Mouse (Mus musculus): ENCODE data around the gene Gm42906. TPM values are rescaled to one million over a fixed set of nuclear protein-coding genes. Genes with fewer than 3 reads are reported as not detected.

The Gm42906 gene
- polyA plus RNA-seq, 1 experiment from 2014 or later, result not detected

DNA sequence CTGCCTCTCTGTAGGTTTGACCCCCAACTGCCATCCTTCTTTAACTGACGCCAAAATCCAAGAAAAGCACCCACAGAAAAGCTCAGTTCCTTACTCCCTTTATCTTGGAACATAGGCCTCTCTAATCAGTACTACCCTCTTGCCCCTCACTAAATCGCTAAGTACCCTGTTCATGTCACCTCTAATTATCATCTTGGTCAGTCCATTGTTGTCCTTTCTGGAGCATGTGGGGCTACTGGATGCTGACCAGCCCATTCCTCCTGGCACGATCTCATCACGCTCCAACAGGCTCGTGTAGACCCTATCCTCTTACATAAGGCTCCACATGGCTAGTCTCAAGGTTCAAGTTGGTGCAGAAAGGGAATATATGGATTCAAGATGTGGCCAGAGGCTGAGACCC lies 191.6 kb downstream of the Gm42906 start:
- WGBS, result 85% methylated on average over 5 of the region's 5 CpGs
- H3K27ac ChIP-seq (ENCODE audit: low read depth, low read length), result no peak overlapping the region
- no peaks in the 10 kb centered on the region; the same call in 1 of the 2 replicates for H3K4me1 ChIP-seq (ENCODE audit: control insufficient read depth, insufficient read depth, low read length)
- H3K27me3 ChIP-seq (ENCODE audit: control insufficient read depth, insufficient read depth, low read length), result no peaks in the 10 kb centered on the region
- H3K9me3 ChIP-seq (ENCODE audit: control insufficient read depth, low read length), result no peaks in the 10 kb centered on the region
- no peak overlapping the region for H3K4me2 ChIP-seq (ENCODE audit: low read depth, low read length)
- H3K4me3 ChIP-seq (ENCODE audit: low read depth, low read length), result no peak overlapping the region
- no peak for ATAC-seq (ENCODE audit: low read depth)
- no peak overlapping the region for H3K9ac ChIP-seq (replicated peaks; ENCODE audit: low read depth, low read length)
- no peaks in the 10 kb centered on the region for H3K36me3 ChIP-seq (ENCODE audit: control insufficient read depth, insufficient read depth, low read length)

DNA sequence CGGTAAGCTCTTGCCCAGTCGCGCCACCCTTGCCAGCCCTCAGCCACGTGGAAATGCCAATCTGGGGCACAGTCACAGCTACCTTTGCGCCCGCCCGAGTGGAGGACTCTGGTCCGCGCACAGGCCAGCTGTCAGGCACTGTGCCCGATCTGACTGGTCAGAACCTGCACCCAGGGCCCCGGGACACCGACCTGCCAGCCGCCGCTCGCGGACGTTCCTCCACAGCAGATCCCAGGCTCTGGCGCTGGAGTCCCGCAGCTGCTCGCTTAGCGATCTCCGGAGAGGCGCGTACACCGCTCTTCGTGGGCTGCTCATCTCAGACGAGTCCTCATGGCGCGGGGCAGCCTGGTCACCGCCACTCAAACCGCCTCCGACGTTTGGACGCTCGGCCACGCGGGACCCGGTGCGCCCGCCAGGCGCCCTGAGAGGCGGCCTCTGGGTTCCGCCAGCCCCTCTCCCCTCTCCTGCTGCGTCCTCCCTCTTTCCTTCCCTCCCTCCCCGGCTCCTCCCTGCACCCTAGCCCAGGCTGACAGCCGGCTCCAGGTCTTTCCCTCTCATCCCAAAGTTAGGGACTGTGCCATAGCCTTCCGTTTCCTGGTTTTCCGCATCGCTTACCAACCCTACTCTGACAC lies 194.4 kb downstream of the Gm42906 start, which contains the start of gene Stard13:
Gene Stard13 (minus strand): TSS at position 437 of the 632 bp plus-strand sequence.
- peak; percentile 85 for ATAC-seq (ENCODE audit: low read depth)

DNA sequence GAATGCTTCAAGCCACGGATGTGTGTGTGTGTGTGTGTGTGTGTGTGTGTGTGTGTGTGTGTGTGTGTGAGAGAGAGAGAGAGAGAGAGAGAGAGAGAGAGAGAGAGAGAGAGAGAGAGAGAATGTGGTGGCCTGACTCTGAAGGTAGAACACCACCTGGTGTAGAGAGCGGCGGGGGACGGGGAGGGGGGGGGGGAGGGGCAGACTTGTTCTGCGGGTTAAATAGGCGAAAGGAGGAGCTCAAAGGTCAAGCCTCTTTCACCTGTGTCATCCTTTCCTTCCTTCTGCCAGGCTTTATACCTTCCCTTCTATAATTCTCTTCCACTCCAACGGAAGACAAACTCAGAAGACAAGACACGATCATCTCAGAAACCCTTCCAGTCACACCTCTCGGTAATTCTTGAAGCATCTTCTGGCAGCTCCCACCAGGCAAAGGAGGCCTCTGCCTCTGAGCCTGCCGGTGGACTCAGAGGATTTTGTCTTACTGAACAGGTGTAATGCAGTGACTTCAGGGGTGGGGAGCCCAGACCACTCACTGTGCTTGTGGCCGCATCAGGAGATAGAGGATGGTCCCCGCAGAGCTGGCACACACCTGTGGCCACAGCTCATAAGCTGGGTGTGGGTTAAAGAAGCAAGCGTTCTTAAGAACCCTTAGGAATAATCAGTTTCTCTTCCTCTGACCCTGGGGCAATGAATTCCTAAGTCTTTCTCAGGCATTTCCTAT lies 195.2 kb downstream of the Gm42906 start:
- H3K4me3 ChIP-seq (ENCODE audit: low read depth, low read length), result peak overlapping the region; percentile 46
- peak overlapping the region; percentile 53 for H3K9ac ChIP-seq (replicated peaks; ENCODE audit: low read depth, low read length)
- no peaks in the 10 kb centered on the region for H3K9me3 ChIP-seq (ENCODE audit: control insufficient read depth, low read length)
- peak overlapping the region; percentile 81 for H3K4me2 ChIP-seq (ENCODE audit: low read depth, low read length)
- no peaks in the 10 kb centered on the region for H3K27me3 ChIP-seq (ENCODE audit: control insufficient read depth, insufficient read depth, low read length)
- WGBS, result 29% methylated on average over 11 of the region's 13 CpGs
- no peak for ATAC-seq (ENCODE audit: low read depth)
- H3K4me1 ChIP-seq (ENCODE audit: control insufficient read depth, insufficient read depth, low read length), result no peaks in the 10 kb centered on the region; the same call in 1 of the 2 replicates
- H3K36me3 ChIP-seq (ENCODE audit: control insufficient read depth, insufficient read depth, low read length), result no peaks in the 10 kb centered on the region
- no peak overlapping the region for H3K27ac ChIP-seq (ENCODE audit: low read depth, low read length)

More for the DNA sequence above, 194.4 kb downstream of the Gm42906 start, which contains the start of gene Stard13:
- H3K9me3 ChIP-seq (ENCODE audit: control insufficient read depth, low read length), result no peaks in the 10 kb centered on the region
- no peak within 1 kb of the TSS for H3K27ac ChIP-seq (ENCODE audit: low read depth, low read length)
- H3K4me2 ChIP-seq (ENCODE audit: low read depth, low read length), result peak within 1 kb of the TSS; percentile 81
- H3K4me3 ChIP-seq (ENCODE audit: low read depth, low read length), result peak within 1 kb of the TSS; percentile 46
- no peaks in the 10 kb centered on the region for H3K36me3 ChIP-seq (ENCODE audit: control insufficient read depth, insufficient read depth, low read length)
- H3K4me1 ChIP-seq (ENCODE audit: control insufficient read depth, insufficient read depth, low read length), result no peaks in the 10 kb centered on the region; the same call in 1 of the 2 replicates
- WGBS, result under 1% methylated on average over 49 of the region's 49 CpGs
- H3K27me3 ChIP-seq (ENCODE audit: control insufficient read depth, insufficient read depth, low read length), result no peaks in the 10 kb centered on the region
- H3K9ac ChIP-seq (replicated peaks; ENCODE audit: low read depth, low read length), result peak within 1 kb of the TSS; percentile 53

DNA sequence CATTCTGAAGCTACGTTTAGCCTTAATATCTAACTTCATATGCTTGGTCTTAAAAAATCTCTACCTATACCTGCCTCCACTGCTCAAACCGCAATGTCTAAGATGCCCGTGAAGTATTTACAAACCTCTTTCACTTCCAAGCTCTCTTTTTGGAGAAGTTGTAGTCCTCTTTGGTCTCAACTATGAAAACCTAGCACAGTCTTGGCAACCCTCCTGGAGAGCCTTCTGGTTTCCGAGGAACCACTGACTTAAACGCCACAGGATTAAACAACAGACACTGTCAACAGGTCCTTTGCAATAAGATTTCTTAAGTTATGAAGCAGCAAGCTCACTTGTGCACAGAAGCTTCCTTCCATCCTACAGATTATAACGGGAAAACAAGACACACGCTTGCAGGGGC lies 196.1 kb downstream of the Gm42906 start:
- no peaks in the 10 kb centered on the region; the same call in 1 of the 2 replicates for H3K4me1 ChIP-seq (ENCODE audit: control insufficient read depth, insufficient read depth, low read length)
- no peak overlapping the region for H3K9ac ChIP-seq (replicated peaks; ENCODE audit: low read depth, low read length)
- H3K36me3 ChIP-seq (ENCODE audit: control insufficient read depth, insufficient read depth, low read length), result no peaks in the 10 kb centered on the region
- no peaks in the 10 kb centered on the region for H3K27me3 ChIP-seq (ENCODE audit: control insufficient read depth, insufficient read depth, low read length)
- H3K4me2 ChIP-seq (ENCODE audit: low read depth, low read length), result no peak overlapping the region
- H3K27ac ChIP-seq (ENCODE audit: low read depth, low read length), result no peak overlapping the region
- no peaks in the 10 kb centered on the region for H3K9me3 ChIP-seq (ENCODE audit: control insufficient read depth, low read length)
- ATAC-seq (ENCODE audit: low read depth), result no peak
- H3K4me3 ChIP-seq (ENCODE audit: low read depth, low read length), result no peak overlapping the region
- WGBS, result 91% methylated on average over 7 of the region's 7 CpGs

DNA sequence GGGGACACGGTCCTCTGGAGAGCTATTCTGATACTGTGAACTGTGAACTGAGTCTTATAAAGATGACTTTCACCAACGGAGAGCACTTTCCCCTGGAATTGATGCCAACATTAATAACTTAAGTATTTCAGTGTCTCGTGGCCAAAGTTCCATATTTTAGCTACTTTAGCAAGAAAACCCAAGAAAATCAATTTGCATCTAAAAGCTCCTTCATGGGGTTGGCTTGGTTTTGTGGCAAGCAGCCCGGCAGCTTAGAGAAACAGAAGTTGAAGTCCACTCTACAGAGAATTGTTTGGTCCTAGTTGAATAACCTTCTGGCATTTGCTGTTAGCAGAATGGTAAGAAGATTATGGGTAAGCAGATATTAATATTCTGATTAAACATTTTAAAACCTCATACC lies 196.6 kb downstream of the Gm42906 start:
- ATAC-seq (ENCODE audit: low read depth), result no peak
- no peak overlapping the region for H3K4me3 ChIP-seq (ENCODE audit: low read depth, low read length)
- no peak overlapping the region for H3K9ac ChIP-seq (replicated peaks; ENCODE audit: low read depth, low read length)
- no peak overlapping the region for H3K4me2 ChIP-seq (ENCODE audit: low read depth, low read length)
- H3K36me3 ChIP-seq (ENCODE audit: control insufficient read depth, insufficient read depth, low read length), result no peaks in the 10 kb centered on the region
- H3K27me3 ChIP-seq (ENCODE audit: control insufficient read depth, insufficient read depth, low read length), result no peaks in the 10 kb centered on the region
- WGBS, result 80% methylated on average over 4 of the region's 4 CpGs
- no peaks in the 10 kb centered on the region for H3K9me3 ChIP-seq (ENCODE audit: control insufficient read depth, low read length)
- H3K27ac ChIP-seq (ENCODE audit: low read depth, low read length), result no peak overlapping the region
- no peaks in the 10 kb centered on the region; the same call in 1 of the 2 replicates for H3K4me1 ChIP-seq (ENCODE audit: control insufficient read depth, insufficient read depth, low read length)

DNA sequence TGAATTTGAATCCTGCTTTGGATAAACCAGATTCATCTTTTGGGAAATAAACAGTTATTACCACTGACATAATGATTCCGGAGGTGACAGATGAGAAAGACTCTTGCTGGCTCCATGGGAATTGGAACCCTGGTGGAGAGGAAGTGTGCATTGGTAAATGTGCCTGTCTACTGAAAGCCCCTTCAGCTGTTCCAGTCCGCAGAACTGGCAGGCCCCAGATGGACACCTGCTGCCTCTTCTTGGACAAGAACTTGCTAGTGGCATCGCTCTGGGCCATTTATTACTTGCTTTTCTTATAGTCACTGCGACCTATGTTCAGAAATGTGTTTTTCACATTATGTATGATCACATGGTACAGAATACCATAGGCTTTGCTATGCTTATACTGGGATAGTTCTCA lies 197.5 kb downstream of the Gm42906 start:
- whole genome bisulfite sequencing, result 88% methylated on average over 4 of the region's 4 CpGs
- no peak overlapping the region for H3K4me3 ChIP-seq (ENCODE audit: low read depth, low read length)

DNA sequence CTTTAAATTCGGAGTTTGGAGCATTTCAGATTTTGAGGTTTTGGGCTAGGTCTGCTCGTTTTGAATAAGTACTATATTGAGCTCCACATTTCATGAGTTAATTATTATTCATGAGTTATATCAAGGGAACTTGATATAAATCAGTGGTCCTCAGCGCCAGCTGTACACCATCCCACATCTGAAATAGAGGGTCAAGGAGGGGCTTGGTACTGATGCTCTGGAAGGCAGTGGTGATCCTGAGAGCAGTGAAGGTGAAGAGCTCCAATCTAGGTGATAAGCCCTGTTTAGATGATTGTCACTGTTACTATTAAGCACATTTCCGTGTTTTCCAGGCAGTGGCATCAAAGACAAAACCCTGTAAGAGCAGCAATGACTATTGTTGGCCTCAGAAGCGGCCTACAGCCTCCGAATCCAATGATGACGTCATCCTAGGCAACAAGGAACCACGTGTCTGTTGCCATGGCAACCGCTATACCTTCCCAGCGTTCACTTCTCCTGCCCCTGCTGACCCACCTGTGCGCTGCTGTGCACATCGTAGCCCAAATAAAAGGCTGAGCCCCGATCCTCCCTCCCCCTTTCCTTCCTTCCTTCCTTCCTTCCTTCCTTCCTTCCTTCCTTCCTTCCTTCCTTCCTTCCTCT lies 199.5 kb downstream of the Gm42906 start:
- H3K4me1 ChIP-seq (ENCODE audit: control insufficient read depth, insufficient read depth, low read length), result no peaks in the 10 kb centered on the region; the same call in 1 of the 2 replicates
- no peak for ATAC-seq (ENCODE audit: low read depth)
- H3K36me3 ChIP-seq (ENCODE audit: control insufficient read depth, insufficient read depth, low read length), result no peaks in the 10 kb centered on the region
- no peak overlapping the region for H3K4me2 ChIP-seq (ENCODE audit: low read depth, low read length)
- H3K4me3 ChIP-seq (ENCODE audit: low read depth, low read length), result no peak overlapping the region
- H3K9ac ChIP-seq (replicated peaks; ENCODE audit: low read depth, low read length), result no peak overlapping the region
- H3K27ac ChIP-seq (ENCODE audit: low read depth, low read length), result no peak overlapping the region
- 73% methylated on average over 13 of the region's 13 CpGs for WGBS
- H3K27me3 ChIP-seq (ENCODE audit: control insufficient read depth, insufficient read depth, low read length), result no peaks in the 10 kb centered on the region
- H3K9me3 ChIP-seq (ENCODE audit: control insufficient read depth, low read length), result no peaks in the 10 kb centered on the region

More for the DNA sequence above, 197.5 kb downstream of the Gm42906 start:
- H3K36me3 ChIP-seq (ENCODE audit: control insufficient read depth, insufficient read depth, low read length), result no peaks in the 10 kb centered on the region
- H3K9me3 ChIP-seq (ENCODE audit: control insufficient read depth, low read length), result no peaks in the 10 kb centered on the region
- no peaks in the 10 kb centered on the region for H3K27me3 ChIP-seq (ENCODE audit: control insufficient read depth, insufficient read depth, low read length)
- H3K4me1 ChIP-seq (ENCODE audit: control insufficient read depth, insufficient read depth, low read length), result no peaks in the 10 kb centered on the region; the same call in 1 of the 2 replicates
- ATAC-seq (ENCODE audit: low read depth), result no peak
- no peak overlapping the region for H3K4me2 ChIP-seq (ENCODE audit: low read depth, low read length)
- H3K9ac ChIP-seq (replicated peaks; ENCODE audit: low read depth, low read length), result no peak overlapping the region
- H3K27ac ChIP-seq (ENCODE audit: low read depth, low read length), result no peak overlapping the region

DNA sequence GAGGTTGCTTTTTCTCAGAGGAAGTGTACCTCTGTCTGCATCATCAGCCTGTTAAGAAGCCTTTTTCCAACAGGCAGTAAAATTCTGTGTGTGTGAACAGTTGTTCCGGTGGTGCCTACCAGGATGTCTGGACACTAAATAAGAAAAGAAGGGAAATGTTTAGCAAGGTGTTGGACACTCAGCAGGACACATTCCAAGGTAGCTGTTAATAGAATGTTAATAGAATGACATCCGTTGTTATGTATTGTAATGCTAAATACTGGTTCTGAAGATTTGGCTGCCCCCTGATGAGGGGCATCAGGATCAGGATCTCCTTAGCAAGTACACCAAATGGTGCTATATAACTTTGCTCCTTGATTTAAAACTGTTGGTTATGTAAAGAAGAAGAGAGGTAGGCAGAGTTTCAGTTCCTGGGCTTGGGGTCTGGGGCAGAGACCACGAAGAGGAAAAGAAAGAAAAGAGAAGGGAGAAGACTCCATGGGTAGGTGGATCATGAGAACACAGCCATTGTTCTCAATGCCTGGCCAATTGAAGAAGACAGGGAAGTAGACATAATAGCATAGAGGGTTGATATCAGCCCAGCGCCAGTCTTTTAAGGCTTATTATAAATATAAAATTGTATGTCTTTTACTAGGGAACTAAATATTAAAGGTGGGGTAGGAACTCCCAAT lies 204.1 kb downstream of the Gm42906 start:
- 0 out of 2 replicates have a peak, but pooled peaks cover under 1% of the 10 kb centered on the region for H3K4me1 ChIP-seq (ENCODE audit: control insufficient read depth, insufficient read depth, low read length)
- H3K27ac ChIP-seq (ENCODE audit: low read depth, low read length), result no peak overlapping the region
- 59% methylated on average over 4 of the region's 4 CpGs for WGBS
- ATAC-seq (ENCODE audit: low read depth), result no peak
- no peaks in the 10 kb centered on the region for H3K36me3 ChIP-seq (ENCODE audit: control insufficient read depth, insufficient read depth, low read length)
- H3K4me3 ChIP-seq (ENCODE audit: low read depth, low read length), result no peak overlapping the region
- no peaks in the 10 kb centered on the region for H3K27me3 ChIP-seq (ENCODE audit: control insufficient read depth, insufficient read depth, low read length)
- no peak overlapping the region for H3K9ac ChIP-seq (replicated peaks; ENCODE audit: low read depth, low read length)
- no peaks in the 10 kb centered on the region for H3K9me3 ChIP-seq (ENCODE audit: control insufficient read depth, low read length)
- H3K4me2 ChIP-seq (ENCODE audit: low read depth, low read length), result no peak overlapping the region

Measured in neural tube, embryonic 14.5 days (tissue).